11 mouse cellular contexts compared by ENCODE assay signal in the genomic region with DNA sequence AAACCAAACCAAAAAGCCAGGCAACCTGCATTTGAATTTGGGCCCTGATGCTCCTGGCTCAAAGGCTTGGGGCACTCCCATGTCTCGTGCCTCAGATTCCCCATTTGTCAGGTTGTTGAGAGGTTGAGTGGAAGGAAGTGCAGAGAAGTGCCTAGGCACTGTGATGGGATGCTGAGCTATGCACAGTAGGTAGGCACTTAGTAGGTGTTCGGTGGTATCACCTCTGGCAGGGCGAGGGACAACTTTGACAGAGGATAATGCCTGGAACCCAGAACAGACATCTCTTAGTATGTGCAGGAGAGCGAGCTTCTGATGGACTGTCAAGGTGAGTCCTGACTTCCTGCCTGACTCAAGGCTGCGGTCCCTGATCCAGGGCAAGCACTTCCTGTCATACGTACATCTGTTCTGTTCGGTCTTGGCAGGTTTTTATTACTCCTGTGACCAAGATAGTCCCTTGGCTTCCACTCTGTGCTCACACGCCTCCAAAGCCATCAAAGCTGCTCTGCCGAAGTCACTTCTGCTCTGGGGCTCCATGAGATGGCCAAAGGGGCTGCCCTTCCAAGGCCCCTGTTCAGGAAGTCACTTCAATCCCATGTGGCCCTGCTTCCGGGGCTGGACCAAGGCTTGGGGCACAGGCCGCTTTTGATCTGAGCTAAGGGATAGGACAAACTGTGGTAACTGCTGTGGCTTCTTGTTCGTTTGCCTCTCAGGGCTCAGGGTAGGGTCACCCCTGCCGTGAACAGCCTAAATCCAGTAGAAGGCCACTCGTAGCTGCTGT.
A peak's percentile ranks its signal among the peaks of the same experiment; 100 is the strongest.
DNase-seq lines count a peak whose midpoint lies in the region; ATAC-seq and TF ChIP-seq lines count a peak whose summit lies in the region.
"Had no signal": no experiment of that assay in that cellular context is flagged by ENCODE, and none has a peak within 500 bp of the region (broad histone marks: within the 10 kb centered on the region; RNA-seq: fewer than 3 reads in every experiment).

No protein-coding gene starts in this region.

- WGBS in kidney, embryonic 14.5 days: 52% methylated on average over 14 of the region's 14 CpGs
- WGBS in embryonic facial prominence, embryonic 13.5 days: 61% methylated on average over 14 of the region's 14 CpGs
- WGBS in liver, postnatal 0 days (ENCODE audit: insufficient replicate concordance): 38% methylated on average over 14 of the region's 14 CpGs
- WGBS in hindbrain, embryonic 16.5 days: 73% methylated on average over 14 of the region's 14 CpGs

- H3K79me2 ChIP-seq in CH12.LX (replicated peaks; ENCODE audit: control insufficient read depth, extremely low read depth, insufficient read depth, poor library complexity, severe bottlenecking): peaks cover 14% of the 10 kb centered on the region

- TF ChIP-seq EP300 in CH12.LX (IDR thresholded peaks at IDR 0.05; ENCODE audit: low read length): 0 out of 2 replicates have a peak, but pooled peaks have one; percentile 5
- TF ChIP-seq EP300 in liver, postnatal 0 days (IDR thresholded peaks at IDR 0.05; ENCODE audit: low read depth): no peak

- ATAC-seq in kidney, embryonic 14.5 days (ENCODE audit: low FRiP score, low TSS enrichment): no peak
- no peak for ATAC-seq in embryonic facial prominence, embryonic 13.5 days (ENCODE audit: insufficient number of reproducible peaks, insufficient read depth, low FRiP score, low TSS enrichment, low read depth)
- ATAC-seq in liver, postnatal 0 days: no peak
- no peak for ATAC-seq in hindbrain, embryonic 16.5 days

- H3K4me1 ChIP-seq in kidney, embryonic 14.5 days (ENCODE audit: control insufficient read depth, insufficient read depth, low read length): peaks cover 62% of the 10 kb centered on the region
- H3K4me1 ChIP-seq in CH12.LX (ENCODE audit: control insufficient read depth in 1 of 2, insufficient read depth in 2 of 2): peaks cover 72 to 97% of the 10 kb centered on the region in 2 experiments
- H3K4me1 ChIP-seq in embryonic facial prominence, embryonic 13.5 days: peaks cover 93% of the 10 kb centered on the region
- peaks cover 44% of the 10 kb centered on the region for H3K4me1 ChIP-seq in liver, postnatal 0 days (ENCODE audit: insufficient read depth)
- H3K4me1 ChIP-seq in hindbrain, embryonic 16.5 days (ENCODE audit: control insufficient read depth, insufficient read depth, low read depth, low read length): peaks cover 32% of the 10 kb centered on the region

- intact Hi-C loops in left cerebral cortex, postnatal 25 days (cut with DNase I): no loop called here

- TF ChIP-seq RAD21 in CH12.LX (IDR thresholded peaks at IDR 0.05; ENCODE audit: low read depth, low read length): no peak

- no peaks in the 10 kb centered on the region for H3K36me3 ChIP-seq in kidney, embryonic 14.5 days (ENCODE audit: control insufficient read depth, insufficient read depth, low read length)
- H3K36me3 ChIP-seq in CH12.LX (replicated peaks in 1 of 2; ENCODE audit: control insufficient read depth in 1 of 2, insufficient read depth in 1 of 2, low read length in 1 of 2): peaks cover 3 to 38% of the 10 kb centered on the region in 2 experiments
- H3K36me3 ChIP-seq in embryonic facial prominence, embryonic 13.5 days: peaks cover 9% of the 10 kb centered on the region
- no peaks in the 10 kb centered on the region for H3K36me3 ChIP-seq in liver, postnatal 0 days (replicated peaks; ENCODE audit: insufficient read depth, low read length)
- H3K36me3 ChIP-seq in hindbrain, embryonic 16.5 days (ENCODE audit: control insufficient read depth, insufficient read depth, low read length): no peaks in the 10 kb centered on the region

- peak overlapping the region; percentile 79; the same call in 1 of the 2 replicates for H3K27ac ChIP-seq in kidney, embryonic 14.5 days (ENCODE audit: low read depth, low read length)
- peak overlapping the region; percentile 98 for H3K27ac ChIP-seq in CH12.LX (ENCODE audit: insufficient read depth, low read depth)
- H3K27ac ChIP-seq in embryonic facial prominence, embryonic 13.5 days: peak overlapping the region; percentile 12; the same call in 1 of the 2 replicates
- H3K27ac ChIP-seq in liver, postnatal 0 days (ENCODE audit: low read depth): peak overlapping the region; percentile 39; the same call in 1 of the 2 replicates
- H3K27ac ChIP-seq in hindbrain, embryonic 16.5 days (ENCODE audit: low read depth, low read length): no peak overlapping the region

- H3K4me2 ChIP-seq in kidney, embryonic 14.5 days (replicated peaks; ENCODE audit: low read depth, low read length): no peak overlapping the region
- no peak overlapping the region for H3K4me2 ChIP-seq in CH12.LX (ENCODE audit: insufficient read depth, low read depth, poor library complexity, severe bottlenecking)
- no peak overlapping the region for H3K4me2 ChIP-seq in embryonic facial prominence, embryonic 13.5 days
- peak overlapping the region; percentile 24; the same call in 1 of the 2 replicates for H3K4me2 ChIP-seq in liver, postnatal 0 days (ENCODE audit: low read depth, low read length)
- H3K4me2 ChIP-seq in hindbrain, embryonic 16.5 days (ENCODE audit: low read length): no peak overlapping the region
- H3K4me2 ChIP-seq: midbrain, embryonic 11.5 days had no signal

- no peak overlapping the region for H3K4me3 ChIP-seq in kidney, embryonic 14.5 days (ENCODE audit: low read length)
- no peak overlapping the region for H3K4me3 ChIP-seq in CH12.LX (replicated peaks in 1 of 3; ENCODE audit: low read depth in 2 of 3, low read length in 2 of 3, poor library complexity in 1 of 3)
- no peak overlapping the region for H3K4me3 ChIP-seq in embryonic facial prominence, embryonic 13.5 days
- H3K4me3 ChIP-seq in liver, postnatal 0 days (ENCODE audit: low read depth, low read length): no peak overlapping the region
- no peak overlapping the region for H3K4me3 ChIP-seq in hindbrain, embryonic 16.5 days (ENCODE audit: low read length)

- H3K9ac ChIP-seq in kidney, embryonic 14.5 days (ENCODE audit: low read depth, low read length): no peak overlapping the region
- H3K9ac ChIP-seq in CH12.LX (ENCODE audit: insufficient read depth, low read depth): no peak overlapping the region
- H3K9ac ChIP-seq in embryonic facial prominence, embryonic 13.5 days: no peak overlapping the region
- H3K9ac ChIP-seq in liver, postnatal 0 days (replicated peaks): no peak overlapping the region
- no peak overlapping the region for H3K9ac ChIP-seq in hindbrain, embryonic 16.5 days (ENCODE audit: low read depth, low read length)

- H3K9me3 ChIP-seq in kidney, embryonic 14.5 days (ENCODE audit: control insufficient read depth, low read length): no peaks in the 10 kb centered on the region
- peaks cover 7% of the 10 kb centered on the region for H3K9me3 ChIP-seq in CH12.LX (replicated peaks; ENCODE audit: low read length)
- H3K9me3 ChIP-seq in embryonic facial prominence, embryonic 13.5 days: no peaks in the 10 kb centered on the region
- no peaks in the 10 kb centered on the region for H3K9me3 ChIP-seq in liver, postnatal 0 days (ENCODE audit: low read length)
- no peaks in the 10 kb centered on the region for H3K9me3 ChIP-seq in hindbrain, embryonic 16.5 days (ENCODE audit: control insufficient read depth, low read length)

- no peaks in the 10 kb centered on the region for H3K27me3 ChIP-seq in kidney, embryonic 14.5 days (ENCODE audit: control insufficient read depth, insufficient read depth, low read length)
- H3K27me3 ChIP-seq in CH12.LX (replicated peaks): no peaks in the 10 kb centered on the region
- H3K27me3 ChIP-seq in embryonic facial prominence, embryonic 13.5 days: no peaks in the 10 kb centered on the region
- no peaks in the 10 kb centered on the region for H3K27me3 ChIP-seq in liver, postnatal 0 days (ENCODE audit: insufficient read depth, low read length)
- H3K27me3 ChIP-seq in hindbrain, embryonic 16.5 days (replicated peaks; ENCODE audit: control insufficient read depth, insufficient read depth, low read length): no peaks in the 10 kb centered on the region

- in situ Hi-C loops in CH12.LX (cut with MboI; ENCODE audit: low pct_ligation_motif_present, low pct_unique_long_range_greater_than_20kb, low sequenced_read_pairs): loop anchor here (5.0 kb wide), 1 partner anchor 39 kb away; no protein-coding TSS in a partner anchor

- dilution Hi-C loops in CH12.LX (cut with MboI; ENCODE audit: extremely low pct_ligation_motif_present, extremely low pct_unique_long_range_greater_than_20kb, low sequenced_read_pairs): no loop called here

- no peak for DNase-seq in kidney, adult 11 months
- no peak for DNase-seq in CH12.LX (ENCODE audit: extremely low read depth)
- DNase-seq in liver, postnatal 0 days: no peak
- no peak for DNase-seq in right cerebral cortex, adult 18-20 months
- no peak for DNase-seq in left cerebral cortex, postnatal 25 days (ENCODE audit: low spot score in 2 of 2)
- DNase-seq: cerebellum, adult 11 months; spleen, adult 18-20 months had no signal

- TF ChIP-seq POLR2A in CH12.LX (IDR thresholded peaks at IDR 0.05; ENCODE audit: low read depth, low read length): no peak

- TF ChIP-seq CTCF in CH12.LX (conservative IDR thresholded peaks at IDR 0.05 in 1 of 2, IDR thresholded peaks at IDR 0.05 in 1 of 2; ENCODE audit: low read depth in 2 of 2, low read length in 2 of 2): no peak
- no peak for TF ChIP-seq CTCF in liver, postnatal 0 days (IDR thresholded peaks at IDR 0.05; ENCODE audit: low read depth)

TF ChIP-seq in CH12.LX, 34 proteins besides CTCF, POLR2A, EP300 and RAD21:
- TF ChIP-seq ELF1 (IDR thresholded peaks at IDR 0.05; ENCODE audit: low read depth, low read length) (no peak; the same call in 1 of the 2 replicates), BHLHE40 (IDR thresholded peaks at IDR 0.05; ENCODE audit: low read depth, low read length) (peak; percentile 68), IRF4 (IDR thresholded peaks at IDR 0.05; ENCODE audit: low read depth, low read length) (peak; percentile 26; the same call in 1 of the 2 replicates), HCFC1 (IDR thresholded peaks at IDR 0.05; ENCODE audit: low read depth, low read length) (0 out of 2 replicates have a peak, but pooled peaks have one; percentile 13), ZMIZ1 (IDR thresholded peaks at IDR 0.05; ENCODE audit: low read depth, low read length) (no peak), TCF12 (IDR thresholded peaks at IDR 0.05; ENCODE audit: low read depth, low read length) (no peak), ZKSCAN1 (IDR thresholded peaks at IDR 0.05; ENCODE audit: borderline replicate concordance, low read depth, low read length) (peak; percentile 91)
